Mouse (Mus musculus): Measurements from ENCODE around the gene Gm3512. TPM values are rescaled to one million over a fixed set of nuclear protein-coding genes. Genes with fewer than 3 reads are reported as not detected.

Gene Gm3512
- 3.8 TPM for polyA plus RNA-seq (2015; fragmentation: Illumina TruSeq; extraction: RNeasy Lipid Tissue Mini Kit (QIAGEN cat#74804); ENCODE audit: low read depth, low replicate concordance)

DNA sequence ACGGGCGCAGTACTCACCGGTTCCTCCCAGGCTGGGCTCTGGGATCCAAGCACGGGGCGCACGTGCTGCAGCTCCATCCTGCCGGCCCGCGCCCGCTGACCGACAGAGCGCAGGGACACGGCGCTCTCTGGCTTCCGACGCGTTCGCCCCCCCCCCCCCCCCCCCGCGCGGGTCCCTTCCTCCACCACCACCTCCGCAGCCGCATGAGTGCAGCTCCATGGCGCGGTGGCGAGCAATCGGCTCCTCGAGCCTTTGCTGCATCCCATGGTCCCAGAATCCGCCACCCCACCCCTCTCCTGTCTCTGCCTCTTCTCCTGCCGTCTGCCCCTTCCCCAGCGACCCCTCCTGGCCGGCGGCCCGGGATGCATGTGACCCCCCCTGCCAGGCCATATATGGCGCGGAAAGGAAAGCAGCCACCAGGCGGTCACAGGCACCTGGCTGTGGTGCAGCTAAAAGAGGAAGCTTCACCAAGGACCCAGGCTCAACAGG is at the start of gene Gm3512:
Gene Gm3512, minus strand, starts transcription at position 51 of the 489 bp plus-strand sequence.

DNA sequence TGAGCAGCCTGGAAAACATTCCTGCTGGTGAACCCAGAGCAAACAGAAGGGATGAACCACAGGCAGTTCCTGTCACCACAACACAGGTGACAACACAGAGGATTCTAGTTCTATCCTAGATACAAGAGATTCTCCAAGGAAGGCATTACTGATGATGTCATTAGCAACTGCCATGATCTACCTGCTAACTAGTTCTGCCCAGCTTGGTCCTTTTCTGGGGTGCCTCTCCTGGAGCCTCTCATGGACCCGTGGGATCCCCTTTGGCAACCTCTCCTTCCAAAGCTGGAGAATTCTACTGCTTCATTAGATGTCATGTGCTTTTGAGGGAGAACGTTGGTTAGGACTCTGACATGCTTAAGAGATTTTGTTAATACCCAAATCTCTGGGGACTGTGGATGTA is 20.1 kb upstream of the Gm3512 start, which contains the start of gene Gm16434:
Gene Gm16434, minus strand, starts transcription at position 101 of the 400 bp plus-strand sequence.

DNA sequence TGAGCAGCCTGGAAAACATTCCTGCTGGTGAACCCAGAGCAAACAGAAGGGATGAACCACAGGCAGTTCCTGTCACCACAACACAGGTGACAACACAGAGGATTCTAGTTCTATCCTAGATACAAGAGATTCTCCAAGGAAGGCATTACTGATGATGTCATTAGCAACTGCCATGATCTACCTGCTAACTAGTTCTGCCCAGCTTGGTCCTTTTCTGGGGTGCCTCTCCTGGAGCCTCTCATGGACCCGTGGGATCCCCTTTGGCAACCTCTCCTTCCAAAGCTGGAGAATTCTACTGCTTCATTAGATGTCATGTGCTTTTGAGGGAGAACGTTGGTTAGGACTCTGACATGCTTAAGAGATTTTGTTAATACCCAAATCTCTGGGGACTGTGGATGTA is 49.0 kb downstream of the Gm3512 start, which contains the start of gene Gm6676:
Gene Gm6676, minus strand, starts transcription at position 101 of the 400 bp plus-strand sequence.

Other genes starting within 250 kb of the Gm3512 start
- not detected for gene Gm6356, start 200.7 kb downstream of the Gm3512 start, polyA plus RNA-seq (2015; fragmentation: Illumina TruSeq; extraction: RNeasy Lipid Tissue Mini Kit (QIAGEN cat#74804); ENCODE audit: low read depth, low replicate concordance)
- 0.82 TPM for gene Gm10406, start 147.1 kb downstream of the Gm3512 start, polyA plus RNA-seq (2015; fragmentation: Illumina TruSeq; extraction: RNeasy Lipid Tissue Mini Kit (QIAGEN cat#74804); ENCODE audit: low read depth, low replicate concordance)
- gene Gm3685, start 129.6 kb downstream of the Gm3512 start, polyA plus RNA-seq (2015; fragmentation: Illumina TruSeq; extraction: RNeasy Lipid Tissue Mini Kit (QIAGEN cat#74804); ENCODE audit: low read depth, low replicate concordance) = not detected
- gene Gm3696, start 73.9 kb downstream of the Gm3512 start, polyA plus RNA-seq (2015; fragmentation: Illumina TruSeq; extraction: RNeasy Lipid Tissue Mini Kit (QIAGEN cat#74804); ENCODE audit: low read depth, low replicate concordance) = 5.1 TPM
- not detected for gene Gm6676, start 49.1 kb downstream of the Gm3512 start, polyA plus RNA-seq (2015; fragmentation: Illumina TruSeq; extraction: RNeasy Lipid Tissue Mini Kit (QIAGEN cat#74804); ENCODE audit: low read depth, low replicate concordance)
- gene Gm16434, start 20.0 kb upstream of the Gm3512 start, polyA plus RNA-seq (2015; fragmentation: Illumina TruSeq; extraction: RNeasy Lipid Tissue Mini Kit (QIAGEN cat#74804); ENCODE audit: low read depth, low replicate concordance) = not detected
- gene Gm3727, start 90.2 kb upstream of the Gm3512 start, polyA plus RNA-seq (2015; fragmentation: Illumina TruSeq; extraction: RNeasy Lipid Tissue Mini Kit (QIAGEN cat#74804); ENCODE audit: low read depth, low replicate concordance) = not detected
- gene Gm3739, start 140.5 kb upstream of the Gm3512 start, polyA plus RNA-seq (2015; fragmentation: Illumina TruSeq; extraction: RNeasy Lipid Tissue Mini Kit (QIAGEN cat#74804); ENCODE audit: low read depth, low replicate concordance) = 1.5 TPM
- gene Gm5797, start 157.9 kb upstream of the Gm3512 start, polyA plus RNA-seq (2015; fragmentation: Illumina TruSeq; extraction: RNeasy Lipid Tissue Mini Kit (QIAGEN cat#74804); ENCODE audit: low read depth, low replicate concordance) = not detected
- gene Gm8374, start 190.6 kb upstream of the Gm3512 start, polyA plus RNA-seq (2015; fragmentation: Illumina TruSeq; extraction: RNeasy Lipid Tissue Mini Kit (QIAGEN cat#74804); ENCODE audit: low read depth, low replicate concordance) = not detected

Measured in brain, adult 10 weeks (tissue).